Mouse (Mus musculus) erythroblast, embryonic 14.5 days (primary cell): Measurements from ENCODE around the gene Atxn1l. TPM values are rescaled to one million over a fixed set of nuclear protein-coding genes. Genes with fewer than 3 reads are reported as not detected.

Experiments
- H3K27me3 ChIP-seq: 2 replicates; pipeline ENCODE4 v1.6.1; 2012; ENCODE audit warnings: inconsistent platforms; ENCODE audit not compliant: control insufficient read depth
- H3K36me3 ChIP-seq: 2 replicates; pipeline ENCODE4 v1.6.1; 2012; ENCODE audit warnings: mild to moderate bottlenecking, inconsistent platforms; ENCODE audit not compliant: control insufficient read depth
- H3K4me1 ChIP-seq: 2 replicates; pipeline ENCODE4 v1.6.1; 2012; ENCODE audit warnings: inconsistent platforms; ENCODE audit not compliant: control insufficient read depth
- H3K4me3 ChIP-seq: replicated peaks from 2 replicates; pipeline ENCODE3; 2012; ENCODE audit warnings: moderate library complexity, mild to moderate bottlenecking, inconsistent platforms
- H3K9me3 ChIP-seq: 2 replicates; pipeline ENCODE4 v1.6.1; 2012; ENCODE audit warnings: low read length, inconsistent platforms, mixed read lengths; ENCODE audit not compliant: control insufficient read depth
- GATA1 ChIP-seq: IDR thresholded peaks from 2 replicates; pipeline ENCODE4 v1.6.1; 2012; ENCODE audit warnings: low read length, inconsistent platforms, mixed read lengths
- TAL1 ChIP-seq: IDR thresholded peaks from 3 replicates; pipeline ENCODE4 v1.6.1; 2012; ENCODE audit warnings: low read length, inconsistent platforms, mixed read lengths
- polyA plus RNA-seq: library from polyadenylated mRNA; stranded (reverse); fragments of >175 nt; gene quantifications from 2 replicates; pipeline ENCODE4 v1.2.3, GENCODE M21; 2012

Atxn1l gene
- 1.3 TPM in 2 replicates for polyA plus RNA-seq

DNA sequence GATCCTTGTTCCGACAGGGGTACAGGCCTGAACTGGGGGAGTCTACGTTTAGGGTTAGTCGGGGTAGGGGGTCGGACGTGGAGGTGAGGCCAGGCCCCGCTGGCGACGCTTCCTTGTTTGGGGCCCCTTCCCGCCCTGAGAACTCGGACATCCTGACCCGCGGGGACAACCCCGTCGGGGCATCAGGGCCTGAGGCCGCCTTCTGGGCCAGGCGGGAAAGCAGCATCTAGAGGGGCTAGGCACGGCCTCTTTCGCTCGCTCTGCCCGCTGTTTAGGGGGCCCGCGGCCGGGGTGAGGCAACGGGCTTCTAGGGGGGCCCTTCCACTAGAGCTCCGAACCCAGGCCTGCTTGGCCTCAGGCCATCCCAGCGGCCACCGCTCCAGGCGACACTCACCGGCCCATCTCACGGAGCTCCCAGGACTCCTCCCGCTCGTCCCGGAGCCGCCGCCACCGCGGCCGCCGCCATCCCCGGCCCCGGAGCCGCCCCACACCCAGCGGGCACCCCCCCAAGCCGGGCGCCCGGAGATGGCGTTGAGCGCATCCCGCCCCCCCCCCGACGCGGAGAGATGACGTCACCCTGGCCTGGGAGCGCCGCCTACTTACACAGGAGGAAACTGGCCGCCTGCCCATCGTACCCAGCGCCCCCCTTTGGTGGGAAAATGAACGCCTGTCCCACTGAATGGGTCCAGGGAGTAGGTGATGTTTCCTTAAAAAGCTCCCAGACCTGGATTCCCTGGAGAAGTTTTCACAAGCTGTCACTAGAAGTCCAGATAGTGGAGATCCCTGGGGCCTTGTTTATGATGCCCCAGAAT lies at the start of gene Atxn1l:
Gene Atxn1l (minus strand): TSS at position 503 of the 812 bp plus-strand sequence.
- H3K4me3 ChIP-seq, result peak within 1 kb of the TSS; percentile 97
- TF ChIP-seq TAL1 (no peak), GATA1 (no peak)
- H3K9me3 ChIP-seq, result no peaks in the 10 kb centered on the region
- peaks cover 18% of the 10 kb centered on the region for H3K4me1 ChIP-seq
- no peaks in the 10 kb centered on the region for H3K27me3 ChIP-seq
- H3K36me3 ChIP-seq, result peaks cover 28% of the 10 kb centered on the region

DNA sequence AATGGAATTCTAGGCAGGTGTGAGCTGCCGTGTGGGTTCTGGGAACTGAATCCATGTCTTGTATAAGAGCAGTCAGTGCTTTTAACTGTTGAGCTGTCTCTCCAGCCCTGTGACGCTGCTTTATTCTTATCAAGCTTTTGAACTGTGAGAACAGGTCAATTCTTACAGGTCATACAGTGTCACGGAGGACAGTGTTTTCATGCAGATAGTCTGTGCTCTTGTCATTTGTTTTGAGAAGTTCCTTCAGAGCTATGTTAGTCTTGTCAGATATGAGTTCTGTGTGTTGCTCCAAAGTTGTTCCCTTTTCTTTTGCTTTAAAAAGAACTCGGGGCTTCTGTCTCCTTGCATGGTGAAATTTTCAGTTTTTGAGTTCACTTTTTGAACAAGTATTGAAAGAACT lies 43.0 kb upstream of the Atxn1l start:
- TF ChIP-seq GATA1 (no peak), TAL1 (no peak)
- Histone ChIP-seq H3K27me3 (peaks cover 17% of the 10 kb centered on the region), H3K36me3 (peaks cover 3% of the 10 kb centered on the region; the same call in 1 of the 2 replicates), H3K4me3 (peak overlapping the region; percentile 97), H3K4me1 (peaks cover 47% of the 10 kb centered on the region), H3K9me3 (no peaks in the 10 kb centered on the region)

DNA sequence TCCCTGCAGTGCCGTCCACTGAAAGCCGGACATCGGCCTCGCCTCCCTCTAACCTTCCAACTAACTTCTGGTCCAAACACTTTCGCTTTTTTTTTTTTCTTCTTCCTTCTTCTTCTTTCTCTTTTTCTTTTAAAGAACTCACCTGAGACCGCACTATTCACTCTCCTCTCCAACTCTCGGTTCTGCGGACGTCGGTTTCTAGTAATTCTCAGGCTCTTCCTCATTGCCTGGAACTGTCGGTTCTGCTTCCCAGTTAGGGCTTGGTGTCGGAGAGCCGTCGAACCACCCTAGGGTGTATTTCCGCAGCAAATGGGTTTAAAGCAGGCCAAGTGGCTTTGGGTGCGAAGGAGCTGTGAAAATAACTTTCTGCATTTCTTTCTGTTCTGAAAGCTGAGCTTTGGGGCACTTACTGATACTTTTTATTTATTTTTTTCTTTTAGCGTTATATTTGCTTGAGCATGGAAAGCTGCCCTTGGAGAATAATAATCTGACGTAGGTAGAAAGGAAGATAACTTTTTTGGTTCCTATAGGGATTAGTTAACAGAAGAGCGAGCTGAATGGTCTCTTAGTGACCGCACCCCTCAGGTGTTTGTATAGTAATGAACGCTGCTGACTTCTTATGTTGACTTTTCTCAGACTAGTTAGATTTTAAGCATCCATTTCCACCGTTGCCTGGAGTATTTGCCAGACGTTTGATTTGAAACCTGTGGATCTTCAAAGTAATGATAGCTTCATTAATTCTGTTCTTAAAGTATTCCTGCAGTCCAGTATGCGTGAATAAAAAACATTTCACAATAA lies 42.1 kb upstream of the Atxn1l start:
- H3K27me3 ChIP-seq, result peaks cover 25% of the 10 kb centered on the region
- no peaks in the 10 kb centered on the region for H3K9me3 ChIP-seq
- H3K4me3 ChIP-seq, result peak overlapping the region; percentile 97
- H3K36me3 ChIP-seq, result peaks cover 3% of the 10 kb centered on the region; the same call in 1 of the 2 replicates
- TF ChIP-seq TAL1, result no peak
- no peak for TF ChIP-seq GATA1
- peaks cover 44% of the 10 kb centered on the region for H3K4me1 ChIP-seq

DNA sequence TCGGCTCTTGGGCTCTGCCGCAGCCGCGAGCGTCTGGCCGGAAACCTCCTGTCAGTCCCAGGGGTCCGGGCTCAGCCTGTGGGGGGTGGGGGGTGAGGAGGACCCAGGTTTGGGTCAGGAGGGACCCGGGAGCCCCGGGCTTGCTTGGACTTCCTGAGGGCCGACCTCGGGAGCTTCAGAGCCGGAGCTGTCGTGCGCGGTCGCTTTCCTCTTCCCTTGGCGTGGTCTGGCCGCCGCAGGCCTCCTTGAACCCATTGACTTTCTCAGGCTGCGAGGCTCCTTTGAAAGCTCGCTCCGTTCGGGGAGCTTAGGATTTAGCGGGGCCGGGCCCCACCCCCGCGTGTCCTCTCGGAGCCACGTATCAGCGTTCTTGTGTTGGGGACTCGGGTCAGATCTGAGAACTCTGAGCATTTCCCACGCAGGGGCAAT lies 41.5 kb upstream of the Atxn1l start:
- Histone ChIP-seq H3K4me1 (peaks cover 38% of the 10 kb centered on the region), H3K9me3 (no peaks in the 10 kb centered on the region), H3K36me3 (peaks cover 3% of the 10 kb centered on the region; the same call in 1 of the 2 replicates), H3K4me3 (peak overlapping the region; percentile 97), H3K27me3 (peaks cover 26% of the 10 kb centered on the region)
- no peak for TF ChIP-seq GATA1
- no peak for TF ChIP-seq TAL1

DNA sequence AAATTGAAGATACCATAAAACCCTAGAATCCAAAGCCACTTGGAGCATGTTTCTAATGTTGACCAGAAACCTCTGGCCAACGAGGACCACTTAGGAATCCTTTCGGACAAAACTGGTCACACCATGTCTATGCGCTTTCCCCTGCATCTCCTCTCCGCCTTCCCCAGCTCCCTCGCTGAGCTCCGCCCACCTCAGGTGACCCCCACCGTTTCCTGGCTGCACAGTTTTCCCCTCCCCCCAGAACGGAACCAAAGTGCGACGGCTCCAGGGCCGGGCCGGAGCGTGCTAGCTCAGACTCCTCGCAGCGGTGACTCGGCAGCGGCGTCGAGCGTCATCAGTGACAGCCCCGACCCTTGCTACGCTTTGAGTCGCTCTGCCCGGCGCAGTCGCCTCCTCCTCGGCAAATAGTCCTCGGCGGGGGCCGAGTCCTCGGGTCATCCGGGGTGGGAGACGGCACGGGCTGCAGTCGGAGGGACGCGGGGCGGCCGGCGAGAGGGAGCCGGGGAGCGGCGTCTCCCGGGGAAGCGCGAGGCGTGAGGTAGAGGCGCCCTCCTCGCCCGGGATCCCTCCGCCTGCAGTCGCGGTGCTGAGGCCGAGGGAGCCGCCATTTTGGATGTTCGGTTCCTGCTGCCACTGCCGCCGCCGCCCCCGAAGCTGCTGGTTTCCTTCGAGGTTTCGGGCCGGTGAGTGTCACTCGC lies 40.9 kb upstream of the Atxn1l start, which contains the start of gene Ap1g1:
Gene Ap1g1 (plus strand): TSS at position 275 of the 698 bp plus-strand sequence.
- Histone ChIP-seq H3K9me3 (no peaks in the 10 kb centered on the region), H3K27me3 (peaks cover 30% of the 10 kb centered on the region), H3K4me3 (peak within 1 kb of the TSS; percentile 97), H3K4me1 (peaks cover 34% of the 10 kb centered on the region), H3K36me3 (no peaks in the 10 kb centered on the region; the same call in 1 of the 2 replicates)
- no peak for TF ChIP-seq TAL1
- no peak for TF ChIP-seq GATA1

DNA sequence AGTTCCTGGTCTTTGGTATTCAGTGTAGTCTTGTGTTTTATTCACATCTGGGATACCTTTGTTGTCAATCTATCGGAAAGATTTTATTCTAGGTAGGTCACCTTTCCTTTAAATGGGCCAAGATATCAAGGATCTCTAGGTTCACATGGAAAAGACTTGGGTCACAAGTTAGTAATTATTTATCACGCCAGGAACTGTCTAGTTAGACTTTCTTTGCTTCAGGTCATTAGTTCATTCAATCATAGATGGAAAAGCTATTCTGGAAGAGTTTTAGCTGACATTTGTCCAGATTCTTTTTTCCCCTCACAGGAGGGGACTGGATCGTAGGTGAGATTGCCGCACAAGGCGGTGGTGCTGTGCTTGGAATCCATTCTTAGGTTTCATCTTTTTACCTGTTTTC lies 40.3 kb upstream of the Atxn1l start:
- TF ChIP-seq GATA1 (no peak), TAL1 (no peak)
- no peaks in the 10 kb centered on the region; the same call in 1 of the 2 replicates for H3K36me3 ChIP-seq
- H3K27me3 ChIP-seq, result peaks cover 33% of the 10 kb centered on the region
- H3K4me1 ChIP-seq, result peaks cover 32% of the 10 kb centered on the region
- no peaks in the 10 kb centered on the region for H3K9me3 ChIP-seq
- peak overlapping the region; percentile 97 for H3K4me3 ChIP-seq

DNA sequence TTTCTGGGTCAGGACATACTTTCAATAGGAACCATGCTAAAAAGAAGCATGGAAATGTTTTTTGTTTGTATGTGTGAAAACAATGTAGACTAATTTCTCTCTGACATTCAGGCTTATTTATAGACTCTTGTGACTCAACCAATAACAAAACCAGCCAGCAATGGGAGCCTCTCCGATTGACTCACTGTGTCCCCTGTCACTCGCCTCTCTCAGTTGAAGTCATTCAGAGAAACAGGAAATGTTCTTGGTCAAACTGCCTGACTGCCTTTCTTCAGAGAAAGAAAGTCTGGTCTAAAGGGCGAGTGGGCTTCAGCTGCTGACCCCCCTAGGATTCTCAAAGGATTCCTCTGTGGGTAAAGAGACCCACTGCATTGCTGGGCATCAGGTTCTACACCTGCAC lies 35.6 kb upstream of the Atxn1l start:
- Histone ChIP-seq H3K27me3 (peaks cover 33% of the 10 kb centered on the region), H3K4me3 (no peak overlapping the region), H3K4me1 (peaks cover 7% of the 10 kb centered on the region), H3K36me3 (no peaks in the 10 kb centered on the region), H3K9me3 (no peaks in the 10 kb centered on the region)
- TF ChIP-seq TAL1 (no peak), GATA1 (no peak)

DNA sequence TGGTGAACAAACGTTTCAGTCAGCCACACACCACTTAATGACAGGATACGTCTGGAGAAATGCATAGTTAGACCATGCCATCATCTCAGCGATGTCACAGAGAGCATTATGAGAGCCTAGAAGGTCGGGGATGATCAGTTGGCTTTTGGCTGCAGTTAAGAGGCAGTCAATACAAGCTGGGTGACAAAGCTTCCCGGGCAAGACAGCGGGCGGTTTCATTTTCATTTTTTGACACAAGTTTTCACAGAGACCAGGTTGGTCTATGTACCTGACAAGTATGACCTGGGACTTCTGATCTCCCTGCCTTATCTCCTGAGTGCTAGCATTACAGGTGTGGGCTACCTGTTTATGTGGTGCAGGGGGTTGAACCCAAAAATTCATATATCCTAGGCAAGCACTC lies 28.5 kb upstream of the Atxn1l start:
- no peaks in the 10 kb centered on the region for H3K36me3 ChIP-seq
- H3K4me3 ChIP-seq, result no peak overlapping the region
- H3K4me1 ChIP-seq, result no peaks in the 10 kb centered on the region
- TF ChIP-seq GATA1 (no peak), TAL1 (no peak)
- peaks cover 24% of the 10 kb centered on the region for H3K9me3 ChIP-seq
- no peaks in the 10 kb centered on the region for H3K27me3 ChIP-seq
